Mouse (Mus musculus): ENCODE data around the gene Hoxc4.

Hoxc4 gene

DNA sequence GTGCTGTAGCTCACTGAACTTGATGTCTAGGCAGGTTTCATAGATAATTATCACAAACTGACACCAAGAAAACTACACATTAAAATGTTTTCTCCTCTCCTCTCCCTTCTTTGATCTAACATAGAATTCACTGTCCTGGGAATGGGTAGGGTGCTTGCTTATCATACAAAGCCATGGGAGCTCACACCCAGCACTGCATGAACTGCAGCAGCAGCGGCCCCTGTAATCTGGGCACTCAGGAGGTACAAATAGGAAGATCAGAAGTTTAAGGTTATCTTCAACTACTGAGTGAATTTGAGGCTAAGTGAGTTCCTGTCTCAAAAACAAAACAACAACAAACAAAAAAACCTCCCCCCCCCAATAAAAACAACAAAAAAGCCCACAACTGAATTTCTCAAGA is 66.2 kb downstream of the Hoxc4 start:
- no peak for DNase-seq (ENCODE audit: low spot score)

DNA sequence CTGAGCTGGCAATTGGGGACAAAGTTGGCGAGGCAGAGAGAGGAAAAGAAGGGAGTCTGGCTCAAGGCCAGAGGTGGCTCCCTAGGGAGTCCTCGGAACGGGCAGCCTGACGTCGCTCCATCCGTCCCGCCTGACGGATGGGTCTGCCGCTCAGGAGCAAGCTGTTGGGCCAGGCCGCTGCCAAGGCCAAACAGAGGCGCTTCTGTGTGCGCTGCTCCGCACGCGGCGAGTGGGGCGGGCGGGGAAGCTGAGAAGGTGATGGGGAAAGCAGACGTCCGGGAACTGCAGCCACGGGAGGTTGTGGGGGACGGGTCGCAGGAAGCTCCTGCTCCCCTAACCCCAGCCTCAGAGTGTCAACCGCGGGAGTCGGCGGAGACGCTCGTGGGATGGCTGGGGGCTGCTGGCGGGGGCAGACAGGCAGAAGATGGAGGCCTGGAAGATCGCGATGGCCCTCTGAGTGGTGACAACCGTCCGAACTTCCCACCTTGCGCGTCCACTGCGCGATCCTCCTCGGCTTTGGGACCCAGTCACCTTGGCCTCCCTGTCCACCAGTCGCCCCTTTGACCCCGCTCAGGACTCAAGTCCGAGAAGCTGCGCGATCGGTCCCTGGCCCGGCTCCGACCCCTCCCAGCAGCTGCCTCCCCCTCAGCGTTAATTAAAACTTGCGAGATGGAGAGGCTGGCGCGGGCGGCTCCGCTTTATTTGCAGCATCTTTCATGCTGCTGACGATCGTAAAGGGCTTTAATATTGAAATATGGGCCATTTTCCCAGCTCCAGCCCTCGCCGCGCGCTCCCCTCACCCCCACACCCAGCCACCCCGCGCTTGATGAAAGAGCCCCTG is 67.3 kb downstream of the Hoxc4 start:
- DNase-seq (ENCODE audit: low spot score): no peak
